Mouse (Mus musculus): ENCODE measurements around the gene Dap. TPM values are rescaled to one million over a fixed set of nuclear protein-coding genes. Genes with fewer than 3 reads are reported as not detected.

Dap gene
- polyA plus RNA-seq, 1 experiment from 2014 or later, result 36.2 TPM

DNA sequence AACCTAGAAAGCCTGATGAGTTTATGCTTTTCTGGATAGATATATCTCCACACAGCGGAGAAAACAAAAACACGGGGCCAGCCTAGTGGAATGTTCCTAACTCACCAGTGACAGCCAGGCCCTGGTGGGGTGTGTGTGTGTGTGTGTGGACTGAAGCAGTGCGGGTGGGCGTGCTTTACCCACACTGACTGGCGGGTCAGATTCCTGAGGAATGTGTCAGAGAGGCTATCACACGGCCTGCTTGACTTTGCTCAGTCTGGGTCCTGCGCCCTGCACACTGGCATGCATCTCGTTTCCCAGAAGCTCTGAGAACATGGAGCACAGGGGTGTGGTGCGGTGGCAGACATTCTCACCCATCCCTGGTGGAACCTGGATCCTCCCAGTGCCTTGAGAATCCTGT is 21.8 kb downstream of the Dap start:
- Histone ChIP-seq H3K9me3 (ENCODE audit: control insufficient read depth, low read length) (no peaks in the 10 kb centered on the region), H3K4me2 (replicated peaks) (no peak overlapping the region), H3K9ac (no peak overlapping the region), H3K4me3 (replicated peaks; ENCODE audit: low read length) (no peak overlapping the region), H3K27ac (no peak overlapping the region), H3K4me1 (replicated peaks; ENCODE audit: control insufficient read depth, insufficient read depth, low read length) (peaks cover 8% of the 10 kb centered on the region), H3K27me3 (ENCODE audit: control insufficient read depth, insufficient read depth, low read length) (no peaks in the 10 kb centered on the region), H3K36me3 (replicated peaks; ENCODE audit: control insufficient read depth, insufficient read depth) (no peaks in the 10 kb centered on the region)
- 80% methylated on average over 9 of the region's 9 CpGs for WGBS
- DNase-seq (ENCODE audit: low spot score), result no peak
- no peak for ATAC-seq (ENCODE audit: low FRiP score)

DNA sequence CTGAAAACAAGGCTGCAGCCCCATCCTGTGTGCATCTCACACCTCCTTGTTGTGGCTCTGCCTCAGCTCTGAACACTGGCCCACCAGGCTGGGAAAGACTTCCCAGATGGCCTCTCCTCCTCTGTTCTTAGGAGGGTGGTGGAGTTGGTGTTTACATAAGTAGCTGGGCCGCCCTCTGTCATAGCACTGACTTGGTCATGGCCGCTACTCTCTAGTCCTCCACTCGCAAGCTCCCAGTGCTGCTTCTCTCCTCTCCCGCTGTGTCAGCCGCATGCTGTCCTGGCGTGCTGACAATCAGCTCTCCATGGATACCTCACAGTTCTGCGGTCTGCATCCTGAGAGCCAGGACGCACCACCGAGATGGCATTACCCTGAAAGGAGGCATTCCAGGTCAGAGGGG is 22.9 kb downstream of the Dap start:
- Histone ChIP-seq H3K4me1 (replicated peaks; ENCODE audit: control insufficient read depth, insufficient read depth, low read length) (peaks cover 10% of the 10 kb centered on the region), H3K4me3 (replicated peaks; ENCODE audit: low read length) (no peak overlapping the region), H3K27ac (no peak overlapping the region), H3K9me3 (ENCODE audit: control insufficient read depth, low read length) (no peaks in the 10 kb centered on the region), H3K9ac (no peak overlapping the region), H3K27me3 (ENCODE audit: control insufficient read depth, insufficient read depth, low read length) (no peaks in the 10 kb centered on the region), H3K4me2 (replicated peaks) (no peak overlapping the region), H3K36me3 (replicated peaks; ENCODE audit: control insufficient read depth, insufficient read depth) (no peaks in the 10 kb centered on the region)
- DNase-seq (ENCODE audit: low spot score), result no peak
- ATAC-seq (ENCODE audit: low FRiP score), result no peak
- 47% methylated on average over 9 of the region's 9 CpGs for WGBS

DNA sequence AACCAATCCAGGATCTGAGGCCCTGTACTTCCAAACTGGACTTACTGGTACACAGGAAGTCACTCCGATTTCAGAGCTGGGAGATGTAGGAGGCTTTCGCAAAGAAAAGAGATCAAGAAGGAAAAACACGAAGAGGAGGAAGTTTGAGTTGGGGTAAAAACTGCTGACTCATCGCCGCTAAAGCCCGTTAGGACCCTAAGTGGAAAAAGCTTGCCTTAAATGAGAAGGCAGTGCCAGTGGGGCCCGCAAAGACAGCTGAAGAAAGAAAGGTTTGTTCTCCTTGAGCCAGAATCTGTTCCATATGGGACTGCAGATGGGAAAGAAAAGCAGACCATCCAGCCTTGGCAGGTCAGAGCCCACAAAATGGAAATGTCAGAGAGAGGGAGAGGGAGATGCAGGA is 24.8 kb downstream of the Dap start:
- 78% methylated on average over 7 of the region's 7 CpGs for WGBS
- no peak overlapping the region for H3K9ac ChIP-seq
- no peaks in the 10 kb centered on the region for H3K9me3 ChIP-seq (ENCODE audit: control insufficient read depth, low read length)
- H3K36me3 ChIP-seq (replicated peaks; ENCODE audit: control insufficient read depth, insufficient read depth), result no peaks in the 10 kb centered on the region
- H3K27me3 ChIP-seq (ENCODE audit: control insufficient read depth, insufficient read depth, low read length), result no peaks in the 10 kb centered on the region
- DNase-seq (ENCODE audit: low spot score), result no peak
- peaks cover 10% of the 10 kb centered on the region for H3K4me1 ChIP-seq (replicated peaks; ENCODE audit: control insufficient read depth, insufficient read depth, low read length)
- ATAC-seq (ENCODE audit: low FRiP score), result no peak
- no peak overlapping the region for H3K4me2 ChIP-seq (replicated peaks)
- H3K4me3 ChIP-seq (replicated peaks; ENCODE audit: low read length), result no peak overlapping the region
- H3K27ac ChIP-seq, result no peak overlapping the region

DNA sequence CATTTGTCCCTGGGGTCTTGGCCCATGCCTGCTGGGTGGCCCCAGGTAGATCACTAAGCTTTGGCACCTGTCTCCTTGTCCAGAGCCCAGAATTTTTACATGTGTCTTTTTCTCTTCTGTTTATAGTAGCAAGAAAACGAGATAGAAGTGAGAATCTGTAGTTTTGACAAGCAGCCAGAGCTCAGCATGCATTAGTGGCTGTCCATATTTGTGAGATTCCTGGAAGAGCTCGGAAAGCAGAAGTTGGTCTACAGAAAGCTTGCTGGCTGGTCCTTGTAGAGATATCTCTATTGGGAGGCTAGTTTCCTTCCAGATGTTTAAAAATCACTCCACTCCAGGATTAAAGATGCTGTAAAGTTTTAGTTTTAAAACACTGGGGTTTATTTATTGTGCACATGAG is 25.9 kb downstream of the Dap start:
- 75% methylated on average over 2 of the region's 2 CpGs for WGBS
- H3K27me3 ChIP-seq (ENCODE audit: control insufficient read depth, insufficient read depth, low read length), result no peaks in the 10 kb centered on the region
- H3K27ac ChIP-seq, result no peak overlapping the region
- DNase-seq (ENCODE audit: low spot score), result no peak
- no peaks in the 10 kb centered on the region for H3K36me3 ChIP-seq (replicated peaks; ENCODE audit: control insufficient read depth, insufficient read depth)
- H3K4me2 ChIP-seq (replicated peaks), result no peak overlapping the region
- no peaks in the 10 kb centered on the region for H3K9me3 ChIP-seq (ENCODE audit: control insufficient read depth, low read length)
- no peak for ATAC-seq (ENCODE audit: low FRiP score)
- H3K4me3 ChIP-seq (replicated peaks; ENCODE audit: low read length), result no peak overlapping the region
- no peak overlapping the region for H3K9ac ChIP-seq
- peaks cover 10% of the 10 kb centered on the region for H3K4me1 ChIP-seq (replicated peaks; ENCODE audit: control insufficient read depth, insufficient read depth, low read length)

DNA sequence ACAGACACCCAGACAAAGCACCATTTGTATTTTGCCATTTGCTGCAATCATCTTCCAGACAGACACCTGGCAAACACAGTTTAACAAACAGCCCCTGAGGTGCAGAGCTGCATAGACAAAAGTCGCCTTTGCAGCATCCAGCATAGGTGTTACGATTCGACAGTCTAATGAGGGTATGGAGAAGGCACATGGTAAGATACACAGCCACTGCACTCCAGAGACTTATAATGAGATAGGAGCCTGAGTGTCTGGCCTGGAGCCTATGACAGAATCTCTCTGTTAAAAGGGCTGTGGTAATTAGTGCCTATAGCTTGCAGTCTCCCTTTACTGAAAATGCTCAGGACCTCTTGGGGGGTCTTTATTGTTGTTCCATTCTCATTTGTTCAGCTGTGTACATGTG is 26.6 kb downstream of the Dap start:
- no peaks in the 10 kb centered on the region for H3K36me3 ChIP-seq (replicated peaks; ENCODE audit: control insufficient read depth, insufficient read depth)
- H3K9ac ChIP-seq, result no peak overlapping the region
- 47% methylated on average over 3 of the region's 3 CpGs for WGBS
- no peak overlapping the region for H3K4me3 ChIP-seq (replicated peaks; ENCODE audit: low read length)
- no peaks in the 10 kb centered on the region for H3K9me3 ChIP-seq (ENCODE audit: control insufficient read depth, low read length)
- H3K27me3 ChIP-seq (ENCODE audit: control insufficient read depth, insufficient read depth, low read length), result no peaks in the 10 kb centered on the region
- H3K27ac ChIP-seq, result no peak overlapping the region
- DNase-seq (ENCODE audit: low spot score), result no peak
- peak; percentile 22; the same call in 1 of the 2 replicates for ATAC-seq (ENCODE audit: low FRiP score)
- H3K4me2 ChIP-seq (replicated peaks), result no peak overlapping the region
- H3K4me1 ChIP-seq (replicated peaks; ENCODE audit: control insufficient read depth, insufficient read depth, low read length), result peaks cover 10% of the 10 kb centered on the region

DNA sequence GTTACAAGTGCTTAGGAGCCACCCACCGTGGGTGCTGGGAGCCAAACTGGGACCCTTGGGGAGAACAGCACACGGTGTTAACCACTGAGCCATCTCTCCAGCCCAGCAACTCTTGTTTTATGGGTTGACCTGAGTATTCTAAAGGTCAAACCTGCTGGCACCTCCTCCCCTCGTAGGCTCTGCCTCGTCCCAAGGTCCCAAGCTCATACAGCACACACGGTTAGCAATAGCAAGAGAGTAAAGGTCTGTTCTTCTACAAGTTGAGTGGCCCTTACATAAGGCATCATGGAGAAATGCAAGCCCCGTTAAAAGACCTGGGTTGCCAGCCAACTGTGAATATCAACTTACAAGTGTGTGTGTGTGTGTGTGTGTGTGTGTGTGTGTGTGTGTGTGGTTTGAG is 27.1 kb downstream of the Dap start:
- H3K27me3 ChIP-seq (ENCODE audit: control insufficient read depth, insufficient read depth, low read length), result no peaks in the 10 kb centered on the region
- WGBS, result 88% methylated on average over 6 of the region's 6 CpGs
- no peak overlapping the region for H3K4me2 ChIP-seq (replicated peaks)
- no peak overlapping the region for H3K9ac ChIP-seq
- ATAC-seq (ENCODE audit: low FRiP score), result no peak
- H3K4me3 ChIP-seq (replicated peaks; ENCODE audit: low read length), result no peak overlapping the region
- no peak overlapping the region for H3K27ac ChIP-seq
- no peaks in the 10 kb centered on the region for H3K36me3 ChIP-seq (replicated peaks; ENCODE audit: control insufficient read depth, insufficient read depth)
- no peaks in the 10 kb centered on the region for H3K9me3 ChIP-seq (ENCODE audit: control insufficient read depth, low read length)
- H3K4me1 ChIP-seq (replicated peaks; ENCODE audit: control insufficient read depth, insufficient read depth, low read length), result peaks cover 10% of the 10 kb centered on the region
- no peak for DNase-seq (ENCODE audit: low spot score)

DNA sequence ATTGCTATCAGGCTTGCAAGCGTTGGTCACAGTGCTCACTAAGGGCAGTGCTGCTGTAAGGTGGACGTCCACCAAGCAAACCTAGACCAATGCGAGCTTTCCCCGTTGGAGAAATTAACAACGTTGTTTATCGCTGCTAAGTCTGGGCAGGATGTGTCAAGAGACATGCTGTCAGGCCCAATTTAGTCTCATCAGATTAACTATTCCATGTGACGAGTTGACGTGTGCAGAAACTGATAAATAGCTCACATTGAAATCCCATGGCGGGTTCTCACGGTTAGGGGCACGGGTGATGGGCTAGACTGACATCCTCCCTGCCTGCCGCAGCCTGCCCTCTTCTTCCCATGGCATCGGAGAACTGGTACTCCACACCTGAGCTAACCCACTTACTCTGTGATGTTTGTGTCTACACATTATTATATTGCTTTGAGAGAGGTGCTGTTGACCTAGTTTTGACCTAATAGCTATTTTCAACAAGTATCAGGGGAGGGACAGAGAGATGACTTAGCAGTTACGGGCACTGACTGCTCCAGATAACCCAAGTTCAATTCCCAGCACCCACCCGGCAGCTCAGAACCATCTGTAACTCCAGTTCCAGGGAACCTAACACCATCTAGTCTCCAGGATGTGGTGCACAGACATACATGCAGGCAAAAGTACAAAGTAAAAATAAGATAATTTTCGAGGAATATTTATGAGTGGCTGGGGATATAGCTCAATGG is 28.6 kb downstream of the Dap start:
- 66% methylated on average over 16 of the region's 16 CpGs for WGBS
- Histone ChIP-seq H3K4me3 (replicated peaks; ENCODE audit: low read length) (no peak overlapping the region), H3K27ac (no peak overlapping the region), H3K4me2 (replicated peaks) (no peak overlapping the region), H3K9ac (no peak overlapping the region), H3K27me3 (ENCODE audit: control insufficient read depth, insufficient read depth, low read length) (no peaks in the 10 kb centered on the region), H3K9me3 (ENCODE audit: control insufficient read depth, low read length) (no peaks in the 10 kb centered on the region), H3K4me1 (replicated peaks; ENCODE audit: control insufficient read depth, insufficient read depth, low read length) (peaks cover 14% of the 10 kb centered on the region), H3K36me3 (replicated peaks; ENCODE audit: control insufficient read depth, insufficient read depth) (no peaks in the 10 kb centered on the region)
- DNase-seq (ENCODE audit: low spot score) (no peak), ATAC-seq (ENCODE audit: low FRiP score) (no peak)

DNA sequence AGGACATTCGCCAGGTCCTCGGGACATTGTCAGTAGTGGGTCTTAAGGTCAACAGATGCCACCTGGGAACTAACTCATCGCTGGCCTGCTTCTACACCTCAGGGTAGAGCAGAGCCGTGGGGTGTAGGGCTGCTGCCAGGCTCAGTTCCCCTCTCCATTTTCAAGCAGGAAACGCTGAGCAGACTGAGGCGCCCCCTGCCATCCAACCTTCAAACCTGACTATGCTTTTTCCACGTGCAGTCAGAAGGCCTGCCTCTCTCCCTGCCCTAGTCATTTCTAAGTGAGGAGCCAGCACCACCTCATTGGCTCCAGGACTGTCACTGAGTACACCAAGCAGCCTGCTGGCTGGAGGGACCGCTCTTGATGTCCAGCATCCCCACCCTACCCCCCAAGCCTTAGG is 29.3 kb downstream of the Dap start:
- Histone ChIP-seq H3K4me1 (replicated peaks; ENCODE audit: control insufficient read depth, insufficient read depth, low read length) (peaks cover 14% of the 10 kb centered on the region), H3K27ac (no peak overlapping the region), H3K27me3 (ENCODE audit: control insufficient read depth, insufficient read depth, low read length) (no peaks in the 10 kb centered on the region), H3K9ac (no peak overlapping the region), H3K4me2 (replicated peaks) (no peak overlapping the region), H3K4me3 (replicated peaks; ENCODE audit: low read length) (no peak overlapping the region), H3K9me3 (ENCODE audit: control insufficient read depth, low read length) (no peaks in the 10 kb centered on the region), H3K36me3 (replicated peaks; ENCODE audit: control insufficient read depth, insufficient read depth) (no peaks in the 10 kb centered on the region)
- DNase-seq (ENCODE audit: low spot score) (no peak), ATAC-seq (ENCODE audit: low FRiP score) (no peak)
- 77% methylated on average over 8 of the region's 8 CpGs for WGBS

DNA sequence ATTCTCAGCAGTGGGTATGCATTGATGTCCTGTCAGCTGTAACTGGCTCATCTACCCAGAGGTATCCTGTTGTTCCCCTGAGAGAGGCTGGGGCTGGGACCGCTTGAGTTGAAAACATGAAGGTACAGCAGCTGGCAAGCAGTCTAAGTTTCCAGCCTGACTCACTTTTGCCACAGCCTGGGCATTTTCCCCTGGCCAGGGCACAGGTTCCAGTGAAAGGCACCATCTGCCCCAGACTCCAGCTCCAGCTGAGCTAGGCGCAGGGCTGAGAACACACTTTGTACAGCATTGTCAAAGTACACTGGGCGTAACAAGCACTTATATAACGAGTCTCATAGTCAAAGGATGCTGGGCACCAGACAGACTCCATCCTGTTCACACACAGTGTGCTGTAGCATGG is 29.8 kb downstream of the Dap start:
- Histone ChIP-seq H3K27ac (no peak overlapping the region), H3K36me3 (replicated peaks; ENCODE audit: control insufficient read depth, insufficient read depth) (no peaks in the 10 kb centered on the region), H3K9me3 (ENCODE audit: control insufficient read depth, low read length) (no peaks in the 10 kb centered on the region), H3K4me1 (replicated peaks; ENCODE audit: control insufficient read depth, insufficient read depth, low read length) (peaks cover 14% of the 10 kb centered on the region), H3K4me3 (replicated peaks; ENCODE audit: low read length) (no peak overlapping the region), H3K27me3 (ENCODE audit: control insufficient read depth, insufficient read depth, low read length) (no peaks in the 10 kb centered on the region), H3K9ac (no peak overlapping the region), H3K4me2 (replicated peaks) (no peak overlapping the region)
- DNase-seq (ENCODE audit: low spot score), result no peak
- no peak for ATAC-seq (ENCODE audit: low FRiP score)
- WGBS, result 77% methylated on average over 4 of the region's 4 CpGs

Data from hindbrain, embryonic 14.5 days (tissue).